Mouse (Mus musculus) left cerebral cortex, adult 2 months (tissue): ENCODE results near the gene Nsun4. TPM values are rescaled to one million over a fixed set of nuclear protein-coding genes. Genes with fewer than 3 reads are reported as not detected.

Source experiments
- DNase-seq, 2 experiments: peaks; one replicate each; pipeline ENCODE4 v3.0.0; 2021 to 2022; ENCODE audit warnings: low spot score in 2 of 2, mixed read lengths in 1 of 2; ENCODE audit errors: extremely low spot score in 1 of 2
- H3K27ac ChIP-seq: fragments of 200-600 bp; 2 replicates; pipeline ENCODE4 v1.8.1; 2022
- H3K4me3 ChIP-seq: fragments of 200-600 bp; 2 replicates; pipeline ENCODE4 v1.8.1; 2022
- CTCF ChIP-seq: fragments of 200-600 bp; IDR thresholded peaks from 2 replicates; pipeline ENCODE4 v1.8.1; 2022; ENCODE audit warnings: antibody characterized with exemption, mild to moderate bottlenecking, moderate library complexity
- intact Hi-C: fragments of 180-260 bp; cut with DNase I; formaldehyde crosslinking; loops from one replicate; pipeline ENCODE4 v1.15.1; 2025
- total RNA-seq, 2 experiments: library from RNA; stranded (reverse); gene quantifications; 2 replicates each; pipeline ENCODE4 v1.2.3; 2021

Nsun4 gene
- total RNA-seq, 2 experiments from 2014 or later: 10.9 to 12.8 TPM

DNA sequence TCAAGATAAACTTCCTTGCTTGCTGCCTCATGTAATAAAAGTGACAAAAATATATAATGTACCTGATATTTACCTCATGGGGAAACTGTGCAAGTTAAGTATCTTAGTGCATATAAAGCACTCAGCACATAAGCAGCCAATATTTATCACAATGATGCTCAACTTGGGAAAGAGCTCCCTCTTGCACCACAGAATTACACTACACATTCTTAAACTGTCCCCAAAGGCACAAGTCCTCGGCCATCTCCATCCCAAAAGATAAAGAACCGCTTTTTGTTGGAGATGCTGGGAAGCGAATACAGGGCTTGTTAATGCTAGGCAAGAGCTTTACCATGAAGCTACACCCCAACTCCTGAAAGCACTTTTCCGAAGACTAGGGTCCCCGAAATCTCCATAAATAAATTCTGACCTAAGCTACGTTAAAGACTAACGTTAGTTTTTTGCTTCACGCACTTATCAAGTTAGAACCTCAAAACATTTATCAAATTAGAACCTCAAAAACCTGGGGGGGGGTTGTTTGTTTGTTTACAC is 20.5 kb upstream of the Nsun4 start:
- TF ChIP-seq CTCF: peak; percentile 28
- H3K4me3 ChIP-seq: peak overlapping the region; percentile 72
- H3K27ac ChIP-seq: peak overlapping the region; percentile 96
- DNase-seq: no peak
- intact Hi-C loops: no loop called here

DNA sequence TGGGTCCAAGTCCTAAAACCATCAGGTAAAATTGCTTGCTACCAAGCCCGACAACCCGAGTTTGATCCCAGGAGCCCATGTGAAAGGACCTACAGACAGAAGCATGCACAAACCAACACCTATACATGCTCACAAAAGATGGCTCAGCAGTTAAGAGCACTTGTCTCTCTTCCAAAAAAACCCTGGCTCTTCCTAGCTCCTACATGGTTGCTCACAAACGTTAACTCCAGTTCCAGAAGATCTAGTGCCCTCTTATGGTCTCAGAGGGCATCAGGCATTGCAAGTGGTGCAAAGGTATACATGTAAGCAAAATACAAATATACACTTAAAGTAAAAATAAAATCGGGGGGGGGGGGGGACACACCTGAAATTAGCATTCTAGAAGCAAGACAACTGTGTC is 19.5 kb upstream of the Nsun4 start:
- DNase-seq: no peak
- intact Hi-C loops: no loop called here
- peak; percentile 15; the same call in 1 of the 2 replicates for TF ChIP-seq CTCF
- Histone ChIP-seq H3K4me3 (peak overlapping the region; percentile 72), H3K27ac (no peak overlapping the region)

DNA sequence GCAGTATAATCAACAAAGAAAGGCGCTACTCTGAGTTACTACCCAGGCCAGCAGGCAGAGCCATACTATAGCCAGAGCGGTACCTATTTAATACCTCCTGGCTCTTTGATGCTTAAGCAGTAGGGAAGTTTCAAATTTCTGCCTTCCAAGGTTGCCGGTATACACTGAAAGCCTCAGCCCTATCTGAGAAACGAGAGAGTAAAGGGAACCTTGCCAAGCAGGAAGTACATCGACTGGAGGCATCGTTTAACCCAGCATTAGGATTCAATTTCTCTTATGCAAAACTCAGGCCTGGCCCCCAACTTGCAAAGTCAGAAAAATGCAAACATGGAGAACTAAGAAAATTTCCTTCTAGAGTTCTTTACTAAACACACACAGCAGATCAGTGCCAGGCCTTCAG is 16.4 kb upstream of the Nsun4 start:
- H3K27ac ChIP-seq: no peak overlapping the region
- no peak for DNase-seq
- TF ChIP-seq CTCF: no peak
- H3K4me3 ChIP-seq: no peak overlapping the region
- intact Hi-C loops: no loop called here

DNA sequence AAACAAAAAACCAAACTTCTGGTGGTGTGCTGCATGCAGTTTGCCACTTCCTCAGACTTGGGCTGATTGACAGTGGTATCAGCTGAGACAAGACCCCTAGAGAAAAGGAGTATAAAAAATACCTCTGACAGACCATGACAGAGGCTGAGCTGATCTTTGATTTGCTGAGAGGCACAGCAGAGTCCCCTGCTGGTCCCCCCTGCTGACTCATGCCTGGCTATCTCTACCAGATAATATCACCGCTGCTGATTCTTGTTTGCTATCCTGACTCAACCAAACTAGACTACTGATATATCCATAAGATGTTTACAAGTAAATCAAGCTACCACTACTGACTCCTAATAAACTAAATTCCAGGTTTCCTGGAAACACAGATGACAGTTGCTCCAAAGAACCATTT is 10.2 kb upstream of the Nsun4 start:
- no peak for DNase-seq
- no peak for TF ChIP-seq CTCF
- Histone ChIP-seq H3K4me3 (no peak overlapping the region), H3K27ac (no peak overlapping the region)
- intact Hi-C loops: loop anchor here (10.0 kb wide), 1 partner anchor 159 kb away; no protein-coding TSS in a partner anchor

DNA sequence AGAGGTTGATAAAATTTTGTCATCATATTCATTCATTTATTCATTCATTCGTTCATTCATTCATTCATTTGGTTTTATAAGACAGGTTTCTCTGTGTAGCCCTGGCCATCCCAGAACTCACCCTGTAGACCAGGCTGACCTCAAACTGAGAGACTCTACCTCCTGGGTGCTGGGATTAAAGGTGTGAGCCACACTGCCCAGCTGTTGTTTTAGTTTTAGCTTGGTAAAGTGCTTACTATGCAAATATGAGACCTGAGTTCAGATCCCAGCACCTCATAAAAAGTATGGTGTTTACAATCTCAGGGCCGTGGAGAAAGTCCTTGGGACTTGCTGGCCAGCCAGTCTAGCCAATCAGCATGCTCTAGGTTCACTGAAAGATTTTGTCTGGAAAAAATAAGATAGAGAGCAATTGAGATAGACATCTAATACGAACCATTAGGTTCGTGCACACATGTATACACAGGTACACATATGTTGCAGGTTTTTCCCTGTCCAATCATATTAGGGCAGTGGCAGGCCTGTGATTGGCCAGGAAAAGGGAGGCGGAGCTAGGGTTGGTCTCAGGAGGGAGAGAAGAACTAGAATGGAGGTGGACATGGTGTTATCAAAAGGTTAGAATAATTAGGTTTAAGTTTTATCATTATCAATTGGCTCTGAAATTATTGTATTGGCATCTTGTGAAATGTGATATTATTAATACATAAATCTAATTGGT is 5.5 kb upstream of the Nsun4 start:
- TF ChIP-seq CTCF: no peak
- Histone ChIP-seq H3K27ac (no peak overlapping the region), H3K4me3 (no peak overlapping the region)
- DNase-seq: no peak
- intact Hi-C loops: no loop called here

DNA sequence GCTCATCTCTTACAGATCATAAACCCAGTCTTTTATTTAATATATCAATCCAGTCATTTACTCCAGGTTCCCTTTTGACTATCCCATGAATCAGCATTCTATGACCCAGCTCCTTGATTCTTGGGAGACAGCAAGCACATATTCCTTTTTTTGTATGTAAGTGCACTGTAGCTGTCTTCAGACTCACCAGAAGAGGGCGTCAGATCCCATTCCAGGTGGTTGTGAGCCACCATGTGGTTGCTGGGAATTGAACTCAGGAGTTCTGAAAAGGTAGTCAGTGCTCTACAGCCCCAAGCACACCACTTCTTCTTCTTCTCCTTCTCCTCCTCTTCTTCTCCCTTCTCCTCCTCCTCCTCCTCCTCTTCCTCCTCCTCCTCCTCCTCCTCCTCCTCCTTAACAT is 3.9 kb upstream of the Nsun4 start:
- TF ChIP-seq CTCF: no peak; the same call in 1 of the 2 replicates
- Histone ChIP-seq H3K4me3 (no peak overlapping the region), H3K27ac (no peak overlapping the region)
- intact Hi-C loops: no loop called here
- DNase-seq: no peak

DNA sequence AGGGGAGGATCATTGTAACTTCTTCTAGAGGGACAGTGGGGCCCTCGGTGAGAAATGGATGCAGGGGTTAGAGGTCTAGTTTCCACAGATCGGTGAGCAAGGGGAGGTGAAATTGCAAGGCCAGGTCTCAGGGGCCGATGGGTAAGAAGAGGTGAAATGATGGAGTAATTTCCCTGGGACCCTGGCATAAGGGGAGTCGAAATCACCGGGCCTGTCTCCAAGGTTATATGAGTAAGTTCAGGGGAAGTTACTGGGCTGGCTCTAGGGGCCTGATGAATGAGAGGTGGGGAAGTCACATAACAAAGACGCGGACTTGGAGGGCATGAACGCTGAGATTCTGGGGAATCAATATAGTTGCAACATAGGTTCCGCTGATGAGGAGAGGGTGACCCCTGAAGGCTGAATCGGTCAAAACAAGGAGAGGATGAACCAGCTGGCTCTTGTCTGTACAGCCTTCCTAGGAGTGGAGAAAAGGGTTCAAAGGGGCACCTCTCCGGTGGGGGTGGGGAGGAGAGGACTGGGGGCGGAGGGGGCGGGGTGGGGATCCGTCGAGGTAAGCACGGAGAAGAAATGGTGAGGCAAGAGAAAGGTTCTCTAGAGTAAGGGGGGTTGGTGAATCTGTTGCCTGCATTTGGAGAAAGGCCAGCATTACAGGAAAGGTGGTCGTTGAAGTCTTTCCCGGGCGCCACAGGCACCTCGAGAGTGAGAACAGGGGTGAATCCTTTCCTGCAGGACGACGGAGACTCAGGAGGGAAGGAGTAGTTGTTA is 966 bp downstream of the Nsun4 start:
- Histone ChIP-seq H3K4me3 (peak overlapping the region; percentile 74), H3K27ac (peak overlapping the region; percentile 89; the same call in 1 of the 2 replicates)
- no peak for DNase-seq
- no peak; the same call in 1 of the 2 replicates for TF ChIP-seq CTCF
- intact Hi-C loops: no loop called here

DNA sequence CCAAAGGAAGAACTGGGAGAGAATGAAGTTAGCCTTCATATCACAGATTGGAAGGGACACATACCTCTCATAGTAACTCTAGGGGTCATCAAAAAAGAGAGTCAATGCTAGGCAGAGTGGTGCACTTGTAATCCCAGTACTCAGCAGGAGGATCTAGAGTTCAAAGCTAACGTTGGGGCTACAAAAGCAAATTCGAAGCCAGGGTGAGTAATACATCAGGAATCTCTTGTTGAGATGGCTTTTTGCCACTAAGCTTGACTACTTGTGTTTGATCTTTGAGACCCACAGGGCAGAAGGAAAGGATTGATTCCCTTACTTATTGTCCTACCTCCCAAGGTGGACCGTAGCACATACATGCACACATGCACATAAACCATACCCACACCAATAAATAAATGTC is 4.5 kb downstream of the Nsun4 start:
- intact Hi-C loops: no loop called here
- no peak for DNase-seq
- TF ChIP-seq CTCF: no peak
- no peak overlapping the region for H3K27ac ChIP-seq
- H3K4me3 ChIP-seq: no peak overlapping the region

DNA sequence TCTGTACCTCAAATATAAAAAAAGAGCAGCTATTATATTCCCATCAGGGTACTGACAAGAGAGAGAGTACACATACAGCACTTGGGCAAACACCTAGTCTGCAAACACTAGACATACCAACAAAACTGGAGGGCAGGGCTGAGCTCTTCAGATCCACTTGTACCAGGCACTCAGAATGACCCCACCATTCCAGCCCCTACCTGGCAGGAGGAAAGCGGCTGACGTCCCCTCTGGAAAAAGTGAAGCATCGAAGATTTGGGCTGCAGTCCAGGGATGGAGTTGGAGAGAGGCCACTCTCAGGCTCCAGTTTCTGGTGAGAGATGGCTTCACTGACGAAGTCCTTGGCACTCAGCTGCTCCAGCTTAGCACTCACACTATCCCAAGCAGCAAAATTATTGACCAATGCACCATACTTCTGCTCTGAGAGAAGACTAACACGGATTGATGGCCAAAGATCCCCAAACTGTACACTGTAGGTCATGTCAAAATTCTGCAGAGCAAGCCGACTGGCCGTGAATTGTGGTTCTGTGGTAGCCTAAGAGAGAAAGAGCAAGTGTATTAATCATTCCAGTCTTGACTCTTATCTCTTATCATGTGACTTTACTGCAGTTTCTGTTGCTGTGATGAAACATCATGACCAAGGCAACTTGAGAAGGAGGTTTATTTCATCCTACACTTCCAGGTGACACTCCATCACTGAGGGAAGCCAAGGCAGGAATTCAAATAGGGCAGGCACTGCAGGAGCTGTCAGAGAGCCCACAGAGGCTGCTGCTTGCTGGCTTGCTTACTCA is 5.4 kb downstream of the Nsun4 start:
- intact Hi-C loops: no loop called here
- Histone ChIP-seq H3K4me3 (no peak overlapping the region), H3K27ac (no peak overlapping the region)
- TF ChIP-seq CTCF: no peak
- DNase-seq: no peak

DNA sequence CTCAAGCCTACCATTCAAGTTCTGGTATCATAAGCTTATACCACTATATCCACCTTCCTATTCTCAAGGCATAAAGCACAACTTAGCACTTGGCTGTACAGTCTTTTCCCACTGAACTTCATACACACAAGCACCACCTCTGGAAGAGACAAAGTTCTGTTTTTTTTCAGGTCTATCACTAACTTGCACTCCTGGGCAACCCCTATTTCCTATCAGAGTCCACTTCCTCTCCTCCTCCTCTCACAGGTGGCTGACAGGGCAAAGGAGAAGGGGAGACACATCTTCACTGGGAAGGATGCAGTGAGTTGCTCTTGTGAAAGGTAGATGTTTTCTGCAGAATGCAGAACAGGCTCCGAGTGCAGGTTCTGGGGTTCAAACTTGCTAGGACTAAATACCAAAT is 6.0 kb downstream of the Nsun4 start:
- intact Hi-C loops: no loop called here
- TF ChIP-seq CTCF: no peak
- no peak overlapping the region for H3K27ac ChIP-seq
- H3K4me3 ChIP-seq: no peak overlapping the region
- no peak for DNase-seq

DNA sequence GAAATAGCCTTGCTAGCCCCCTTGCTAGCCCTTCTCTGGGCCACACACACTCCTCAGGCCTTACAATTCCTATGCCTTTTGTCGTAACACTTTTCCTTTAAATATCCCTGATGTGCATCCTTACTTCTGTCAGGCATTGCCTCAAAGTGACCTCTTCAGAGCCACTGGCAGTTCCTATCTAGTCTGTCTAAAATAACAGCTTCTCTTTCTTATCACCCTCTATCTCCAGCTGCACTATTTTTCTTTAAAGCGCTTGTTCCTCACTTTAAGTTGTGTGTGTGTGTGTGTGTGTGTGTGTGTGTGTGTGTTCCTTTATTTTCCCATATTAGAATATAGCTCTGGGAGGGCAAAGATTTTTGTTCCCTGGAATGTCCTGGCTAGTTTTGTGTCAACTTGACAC is 7.1 kb downstream of the Nsun4 start:
- DNase-seq: no peak
- H3K27ac ChIP-seq: no peak overlapping the region
- no peak for TF ChIP-seq CTCF
- no peak overlapping the region for H3K4me3 ChIP-seq
- intact Hi-C loops: no loop called here

DNA sequence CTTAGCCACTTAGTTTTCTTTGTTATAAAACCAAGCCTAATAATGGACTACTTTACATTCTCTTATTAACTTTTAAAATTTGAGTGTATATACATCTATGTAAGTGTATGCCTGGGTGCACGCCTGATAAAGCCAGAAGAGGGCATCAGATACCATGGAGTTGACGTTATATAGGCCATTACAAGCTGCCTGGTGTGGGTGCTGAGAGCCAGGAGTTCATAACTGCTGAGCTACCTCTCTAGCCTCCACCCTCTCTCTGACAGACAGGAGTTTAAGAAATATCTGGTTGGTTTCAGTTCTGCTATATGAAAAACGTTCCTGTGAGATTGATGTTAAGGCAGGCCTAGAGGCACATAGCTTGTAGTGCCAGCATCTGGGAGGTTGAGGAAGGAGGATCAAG is 11.5 kb downstream of the Nsun4 start:
- TF ChIP-seq CTCF: no peak
- intact Hi-C loops: no loop called here
- DNase-seq: no peak
- Histone ChIP-seq H3K27ac (no peak overlapping the region), H3K4me3 (no peak overlapping the region)
